Comparison of ENCODE assay signal across 17 mouse cellular contexts in genomic region chr19:58889306-58890038, GRCm38 (mm10). TPM values are rescaled to one million over a fixed set of nuclear protein-coding genes. Genes with fewer than 3 reads are reported as not detected.
A peak's percentile ranks its signal among the peaks of the same experiment; 100 is the strongest.
DNase-seq lines count a peak whose midpoint lies in the region; ATAC-seq and TF ChIP-seq lines count a peak whose summit lies in the region.
"Had no signal": no experiment of that assay in that cellular context is flagged by ENCODE, and none has a peak within 500 bp of the region (broad histone marks: within the 10 kb centered on the region; RNA-seq: fewer than 3 reads in every experiment).

No protein-coding gene starts in this region.

- DNase-seq in adrenal gland, postnatal 14 days: peak; percentile 49
- DNase-seq in adrenal gland, postnatal 4 days (ENCODE audit: low spot score in 2 of 2): no peak
- DNase-seq in brain, embryonic 14.5 days (ENCODE audit: low read depth): peak; percentile 55
- no peak for DNase-seq in limb, embryonic 10.5 days (ENCODE audit: low spot score)
- DNase-seq in midbrain, postnatal 0 days (ENCODE audit: low spot score): peak; percentile 61
- no peak for DNase-seq in right cerebral cortex, postnatal 10 days (ENCODE audit: low spot score in 2 of 2)
- no peak for DNase-seq in cerebellum, adult 9-10 months
- DNase-seq in thymus, adult 2 months: no peak
- DNase-seq: adrenal gland, adult 2 months; forebrain, postnatal 0 days; gastrocnemius, postnatal 25 days; kidney, postnatal 10 days; right cerebral cortex, postnatal 4 days had no signal

- H3K36me3 ChIP-seq in limb, embryonic 10.5 days: no peaks in the 10 kb centered on the region
- H3K36me3 ChIP-seq in midbrain, postnatal 0 days (ENCODE audit: insufficient read depth, low read length): no peaks in the 10 kb centered on the region
- no peaks in the 10 kb centered on the region for H3K36me3 ChIP-seq in thymus, adult 2 months (ENCODE audit: control insufficient read depth, insufficient read depth, low read length)
- H3K36me3 ChIP-seq: heart, embryonic 12.5 days; lung, embryonic 15.5 days had no signal

- H3K4me3 ChIP-seq in limb, embryonic 10.5 days: no peak overlapping the region
- H3K4me3 ChIP-seq in midbrain, postnatal 0 days (ENCODE audit: low read depth, low read length): no peak overlapping the region
- no peak overlapping the region for H3K4me3 ChIP-seq in thymus, adult 2 months (ENCODE audit: control insufficient read depth, insufficient read depth, low read length)
- H3K4me3 ChIP-seq: heart, embryonic 12.5 days; lung, embryonic 15.5 days had no signal

- no peak for ATAC-seq in midbrain, postnatal 0 days (ENCODE audit: low FRiP score)
- ATAC-seq: forebrain, postnatal 0 days had no signal

- H3K4me1 ChIP-seq in limb, embryonic 10.5 days: peaks cover 16% of the 10 kb centered on the region
- no peaks in the 10 kb centered on the region for H3K4me1 ChIP-seq in midbrain, postnatal 0 days (ENCODE audit: insufficient read depth, low read length)
- no peaks in the 10 kb centered on the region for H3K4me1 ChIP-seq in thymus, adult 2 months (replicated peaks; ENCODE audit: control insufficient read depth, insufficient read depth, low read length)
- H3K4me1 ChIP-seq: heart, embryonic 12.5 days; lung, embryonic 15.5 days had no signal

- WGBS in limb, embryonic 10.5 days: 67% methylated on average over 8 of the region's 8 CpGs
- WGBS in midbrain, postnatal 0 days: 47% methylated on average over 8 of the region's 8 CpGs
- 88% methylated on average over 8 of the region's 8 CpGs for WGBS in thymus, adult 2 months

- H3K4me2 ChIP-seq in midbrain, postnatal 0 days (ENCODE audit: low read depth, low read length, poor library complexity, severe bottlenecking): no peak overlapping the region
- H3K4me2 ChIP-seq: heart, embryonic 12.5 days; liver, embryonic 11.5 days; lung, embryonic 15.5 days had no signal

- no peak for TF ChIP-seq POLR2A in brain, embryonic 14.5 days (IDR thresholded peaks at IDR 0.05; ENCODE audit: borderline replicate concordance, extremely low read depth, insufficient read depth, insufficient read length, poor library complexity, severe bottlenecking)
- TF ChIP-seq POLR2A in thymus, adult 2 months (IDR thresholded peaks at IDR 0.05; ENCODE audit: control insufficient read depth, extremely low read depth, insufficient read depth, low read length, poor library complexity): no peak

- no peaks in the 10 kb centered on the region for H3K9me3 ChIP-seq in limb, embryonic 10.5 days (replicated peaks)
- H3K9me3 ChIP-seq in midbrain, postnatal 0 days (ENCODE audit: low read length): no peaks in the 10 kb centered on the region
- H3K9me3 ChIP-seq: heart, embryonic 12.5 days; lung, embryonic 15.5 days had no signal

- no peaks in the 10 kb centered on the region for H3K27me3 ChIP-seq in limb, embryonic 10.5 days (ENCODE audit: low read depth, poor library complexity, severe bottlenecking)
- no peaks in the 10 kb centered on the region for H3K27me3 ChIP-seq in midbrain, postnatal 0 days (ENCODE audit: insufficient read depth, low read length)
- no peaks in the 10 kb centered on the region for H3K27me3 ChIP-seq in thymus, adult 2 months (ENCODE audit: control insufficient read depth, insufficient read depth, low read length)
- H3K27me3 ChIP-seq: lung, embryonic 15.5 days had no signal

- no peak for TF ChIP-seq CTCF in brain, embryonic 14.5 days (IDR thresholded peaks at IDR 0.05; ENCODE audit: borderline replicate concordance, extremely low read depth, insufficient read depth, insufficient read length)
- TF ChIP-seq CTCF in midbrain, postnatal 0 days (IDR thresholded peaks at IDR 0.05): no peak
- TF ChIP-seq CTCF in thymus, adult 2 months (IDR thresholded peaks at IDR 0.05; ENCODE audit: borderline replicate concordance, control insufficient read depth, extremely low read depth, insufficient read depth, low read length, poor library complexity): no peak

- 0 out of 2 replicates have a peak overlapping the region, but pooled peaks have one; percentile 8 for H3K27ac ChIP-seq in limb, embryonic 10.5 days
- H3K27ac ChIP-seq in midbrain, postnatal 0 days (ENCODE audit: low read depth, low read length): peak overlapping the region; percentile 59; the same call in 1 of the 2 replicates
- no peak overlapping the region for H3K27ac ChIP-seq in thymus, adult 2 months (ENCODE audit: control insufficient read depth, insufficient read depth, low read length)
- H3K27ac ChIP-seq: lung, embryonic 15.5 days had no signal

- no peak overlapping the region for H3K9ac ChIP-seq in midbrain, postnatal 0 days (replicated peaks; ENCODE audit: low read length, poor library complexity, severe bottlenecking)
- H3K9ac ChIP-seq: forebrain, postnatal 0 days; heart, embryonic 12.5 days; lung, embryonic 15.5 days had no signal

RNA-seq across cellular contexts. Expression of gene Eno4, which starts 53.8 kb away (rescaled TPM):
- total RNA-seq in adrenal gland, postnatal 14 days (2021): 0.30 and 0.38 TPM in 2 replicates
- under 1 TPM; 0.31 to 0.45 TPM for total RNA-seq in adrenal gland, postnatal 4 days (2021)
- 1.5 and 1.6 TPM in 2 replicates for polyA plus RNA-seq in brain, embryonic 14.5 days (2012; rRNA removed)
- polyA plus RNA-seq in limb, embryonic 10.5 days (2016; fragmentation: Nextera tagmentation; extraction: Ambion mirVana): 0.51 and 0.79 TPM in 2 replicates
- total RNA-seq in midbrain, postnatal 0 days (2014; rRNA removed): 0.42 and 0.71 TPM in 2 replicates
- polyA plus RNA-seq in midbrain, postnatal 0 days (2015; fragmentation: Nextera tagmentation; extraction: Ambion mirVana): 1.3 and 1.5 TPM in 2 replicates
- polyA plus RNA-seq in thymus, adult 2 months (2012; rRNA removed): 0.09 and 0.14 TPM in 2 replicates
- total RNA-seq: gastrocnemius, postnatal 25 days; megakaryocyte progenitor cell, adult 5-6 weeks had no signal

RNA-seq across cellular contexts. Expression of gene Hspa12a, which starts 54.0 kb away (rescaled TPM):
- 60.8 and 61.8 TPM in 2 replicates for total RNA-seq in adrenal gland, postnatal 14 days (2021)
- 10 to 100 TPM; 76.5 to 78.5 TPM for total RNA-seq in adrenal gland, postnatal 4 days (2021)
- 46.8 and 64.6 TPM in 2 replicates for polyA plus RNA-seq in brain, embryonic 14.5 days (2012; rRNA removed)
- polyA plus RNA-seq in limb, embryonic 10.5 days (2016; fragmentation: Nextera tagmentation; extraction: Ambion mirVana): 3.1 and 3.6 TPM in 2 replicates
- total RNA-seq in midbrain, postnatal 0 days (2014; rRNA removed): 73.7 and 80.0 TPM in 2 replicates
- 53.8 and 54.0 TPM in 2 replicates for polyA plus RNA-seq in midbrain, postnatal 0 days (2015; fragmentation: Nextera tagmentation; extraction: Ambion mirVana)
- polyA plus RNA-seq in thymus, adult 2 months (2012; rRNA removed): 1.5 and 3.3 TPM in 2 replicates

Comparison
In these comparisons a context has a peak if more than half of its experiments do, and no peak if none do; other contexts are left out.
1. DNase-seq: peak in adrenal gland, postnatal 14 days (single experiment), brain, embryonic 14.5 days (single experiment) and midbrain, postnatal 0 days (single experiment); none in adrenal gland, postnatal 4 days (0 of 2), limb, embryonic 10.5 days (single experiment), right cerebral cortex, postnatal 10 days (0 of 2), cerebellum, adult 9-10 months (single experiment) and thymus, adult 2 months (single experiment).
2. RNA of gene Hspa12a, which starts 54.0 kb away (polyA plus RNA-seq): 46.8 to 64.6 TPM in brain, embryonic 14.5 days and 53.8 to 54.0 TPM in midbrain, postnatal 0 days; 3.1 to 3.6 TPM in limb, embryonic 10.5 days and 1.5 to 3.3 TPM in thymus, adult 2 months; every median in the first group is over 10 times any median in the second.